Mouse (Mus musculus): Measurements from ENCODE around the gene 2900026A02Rik. TPM values are rescaled to one million over a fixed set of nuclear protein-coding genes. Genes with fewer than 3 reads are reported as not detected.

The 2900026A02Rik gene
- total and polyA plus RNA-seq, 3 experiments, result not detected

- no peak for DNase-seq (ENCODE audit: low read depth, low spot score)
- H3K9me3 ChIP-seq (replicated peaks; ENCODE audit: insufficient read depth, low read length), result no peaks in the 10 kb centered on the region
- no peaks in the 10 kb centered on the region for H3K4me1 ChIP-seq (ENCODE audit: control insufficient read depth in 1 of 2, insufficient read depth in 2 of 2, low read length in 2 of 2)
- no peaks in the 10 kb centered on the region for H3K79me2 ChIP-seq (ENCODE audit: control insufficient read depth, insufficient read depth, low read length, poor library complexity)
- H3K27me3 ChIP-seq (ENCODE audit: control insufficient read depth in 1 of 2, insufficient read depth in 2 of 2, low read length in 2 of 2), result no peaks in the 10 kb centered on the region
- H3K27ac ChIP-seq (ENCODE audit: control insufficient read depth, low read depth, low read length), result no peak overlapping the region
- H3K36me3 ChIP-seq (ENCODE audit: control insufficient read depth in 1 of 2, insufficient read depth in 2 of 2, low read length in 2 of 2), result no peaks in the 10 kb centered on the region
- no peak overlapping the region for H3K4me3 ChIP-seq (ENCODE audit: control insufficient read depth in 1 of 2, insufficient read depth in 1 of 2, low read depth in 2 of 2, low read length in 2 of 2)
- no peak for TF ChIP-seq ZC3H11A (IDR thresholded peaks at IDR 0.05; ENCODE audit: low read depth, low read length)
- TF ChIP-seq TCF12 (IDR thresholded peaks at IDR 0.05; ENCODE audit: low read depth, low read length), result no peak
- no peak for TF ChIP-seq POLR2AphosphoS2 (IDR thresholded peaks at IDR 0.05; ENCODE audit: low read length)
- no peak for TF ChIP-seq MAZ (IDR thresholded peaks at IDR 0.05; ENCODE audit: low read depth, low read length)
- TF ChIP-seq NRF1 (IDR thresholded peaks at IDR 0.05; ENCODE audit: insufficient read depth, low read depth, low read length, poor library complexity, severe bottlenecking), result no peak
- no peak for TF ChIP-seq ZNF384 (IDR thresholded peaks at IDR 0.05; ENCODE audit: low read depth, low read length)
- TF ChIP-seq ZKSCAN1 (IDR thresholded peaks at IDR 0.05; ENCODE audit: low read depth, low read length), result no peak
- no peak for TF ChIP-seq SIN3A (IDR thresholded peaks at IDR 0.05; ENCODE audit: low read length)
- H3K9ac ChIP-seq (ENCODE audit: control insufficient read depth, low read depth, low read length, poor library complexity, severe bottlenecking), result no peak overlapping the region
Measured at GRCm38 (mm10) chr5:113137691-113138318, 83.2 kb downstream of the 2900026A02Rik start.

GRCm38 (mm10) chr5:113136951-113137487 is 84.0 kb downstream of the 2900026A02Rik start:
- Histone ChIP-seq H3K27ac (ENCODE audit: control insufficient read depth, low read depth, low read length) (no peak overlapping the region), H3K27me3 (ENCODE audit: control insufficient read depth in 1 of 2, insufficient read depth in 2 of 2, low read length in 2 of 2) (no peaks in the 10 kb centered on the region), H3K4me3 (ENCODE audit: control insufficient read depth in 1 of 2, insufficient read depth in 1 of 2, low read depth in 2 of 2, low read length in 2 of 2) (no peak overlapping the region), H3K9ac (ENCODE audit: control insufficient read depth, low read depth, low read length, poor library complexity, severe bottlenecking) (no peak overlapping the region), H3K36me3 (ENCODE audit: control insufficient read depth in 1 of 2, insufficient read depth in 2 of 2, low read length in 2 of 2) (no peaks in the 10 kb centered on the region), H3K4me1 (ENCODE audit: control insufficient read depth in 1 of 2, insufficient read depth in 2 of 2, low read length in 2 of 2) (no peaks in the 10 kb centered on the region), H3K79me2 (ENCODE audit: control insufficient read depth, insufficient read depth, low read length, poor library complexity) (no peaks in the 10 kb centered on the region), H3K9me3 (replicated peaks; ENCODE audit: insufficient read depth, low read length) (no peaks in the 10 kb centered on the region)
- DNase-seq (ENCODE audit: low read depth, low spot score), result no peak
- no peak for TF ChIP-seq EP300 (IDR thresholded peaks at IDR 0.05; ENCODE audit: low read depth in 1 of 2, low read length in 2 of 2)
- TF ChIP-seq ZNF384 (IDR thresholded peaks at IDR 0.05; ENCODE audit: low read depth, low read length), result no peak
- no peak for TF ChIP-seq TBP (IDR thresholded peaks at IDR 0.05; ENCODE audit: low read depth, low read length)
- no peak for TF ChIP-seq USF1 (IDR thresholded peaks at IDR 0.05; ENCODE audit: low read depth, low read length)

GRCm38 (mm10) chr5:113135513-113135912 is 85.5 kb downstream of the 2900026A02Rik start:
- DNase-seq (ENCODE audit: low read depth, low spot score), result no peak
- H3K9me3 ChIP-seq (replicated peaks; ENCODE audit: insufficient read depth, low read length), result no peaks in the 10 kb centered on the region
- no peaks in the 10 kb centered on the region for H3K36me3 ChIP-seq (ENCODE audit: control insufficient read depth in 1 of 2, insufficient read depth in 2 of 2, low read length in 2 of 2)
- no peaks in the 10 kb centered on the region for H3K4me1 ChIP-seq (ENCODE audit: control insufficient read depth in 1 of 2, insufficient read depth in 2 of 2, low read length in 2 of 2)
- H3K79me2 ChIP-seq (ENCODE audit: control insufficient read depth, insufficient read depth, low read length, poor library complexity), result no peaks in the 10 kb centered on the region
- H3K27me3 ChIP-seq (ENCODE audit: control insufficient read depth in 1 of 2, insufficient read depth in 2 of 2, low read length in 2 of 2), result no peaks in the 10 kb centered on the region
- no peak overlapping the region for H3K9ac ChIP-seq (ENCODE audit: control insufficient read depth, low read depth, low read length, poor library complexity, severe bottlenecking)
- TF ChIP-seq CHD1 (IDR thresholded peaks at IDR 0.05; ENCODE audit: low read depth, low read length) (no peak), MYB (IDR thresholded peaks at IDR 0.05; ENCODE audit: low read depth, low read length) (no peak), KAT2A (conservative IDR thresholded peaks at IDR 0.05; ENCODE audit: low read depth, low read length) (no peak), ZC3H11A (IDR thresholded peaks at IDR 0.05; ENCODE audit: low read depth, low read length) (no peak), NELFE (IDR thresholded peaks at IDR 0.05; ENCODE audit: low read depth, low read length) (no peak), USF2 (IDR thresholded peaks at IDR 0.05; ENCODE audit: borderline replicate concordance in 1 of 2, insufficient read depth in 1 of 2, low read depth in 1 of 2, low read length in 2 of 2) (no peak)
- no peak overlapping the region for H3K27ac ChIP-seq (ENCODE audit: control insufficient read depth, low read depth, low read length)
- no peak overlapping the region for H3K4me3 ChIP-seq (ENCODE audit: control insufficient read depth in 1 of 2, insufficient read depth in 1 of 2, low read depth in 2 of 2, low read length in 2 of 2)
